Mouse (Mus musculus) ovary, postnatal 14 days (tissue): ENCODE measurements around the gene Fat3.

Experiments used
- DNase-seq: peaks from one replicate; pipeline ENCODE4 v3.0.0; 2022; ENCODE audit warnings: low spot score

The Fat3 gene

GRCm38 (mm10) chr9:15866280-15867072 is 634.6 kb downstream of the Fat3 start:
- no peak for DNase-seq

GRCm38 (mm10) chr9:15861402-15861801 is 639.7 kb downstream of the Fat3 start:
- no peak for DNase-seq
